Mouse (Mus musculus): ENCODE results near the gene Map2k6.
A peak's percentile ranks its signal among the peaks of the same experiment; 100 is the strongest.

Gene Map2k6

GRCm38 (mm10) chr11:110453445-110454154 is 54.7 kb downstream of the Map2k6 start:
- no peak for DNase-seq (ENCODE audit: low read depth)

- DNase-seq (ENCODE audit: low read depth), result no peak
Measured at GRCm38 (mm10) chr11:110457441-110457912, 58.6 kb downstream of the Map2k6 start.

- no peak for DNase-seq (ENCODE audit: low read depth)
Measured at GRCm38 (mm10) chr11:110460480-110460879, 61.6 kb downstream of the Map2k6 start.

GRCm38 (mm10) chr11:110461560-110462331 is 62.8 kb downstream of the Map2k6 start:
- no peak for DNase-seq (ENCODE audit: low read depth)

- peak; percentile 63 for DNase-seq (ENCODE audit: low read depth)
Measured at GRCm38 (mm10) chr11:110462975-110463578, 64.2 kb downstream of the Map2k6 start.

GRCm38 (mm10) chr11:110463801-110464200 is 64.9 kb downstream of the Map2k6 start:
- DNase-seq (ENCODE audit: low read depth), result no peak

- DNase-seq (ENCODE audit: low read depth), result no peak
Measured at GRCm38 (mm10) chr11:110469054-110469453, 70.1 kb downstream of the Map2k6 start.

GRCm38 (mm10) chr11:110470561-110471273 is 71.8 kb downstream of the Map2k6 start:
- no peak for DNase-seq (ENCODE audit: low read depth)

- DNase-seq (ENCODE audit: low read depth), result no peak
Measured at GRCm38 (mm10) chr11:110471362-110471761, 72.4 kb downstream of the Map2k6 start.

- no peak for DNase-seq (ENCODE audit: low read depth)
Measured at GRCm38 (mm10) chr11:110472078-110472477, 73.2 kb downstream of the Map2k6 start.

- no peak for DNase-seq (ENCODE audit: low read depth)
Measured at GRCm38 (mm10) chr11:110473495-110473894, 74.6 kb downstream of the Map2k6 start.

GRCm38 (mm10) chr11:110476361-110477151 is 77.6 kb downstream of the Map2k6 start:
- no peak for DNase-seq (ENCODE audit: low read depth)

- DNase-seq (ENCODE audit: low read depth), result no peak
Measured at GRCm38 (mm10) chr11:110477961-110478869, 79.3 kb downstream of the Map2k6 start.

GRCm38 (mm10) chr11:110478978-110479384 is 80.1 kb downstream of the Map2k6 start:
- DNase-seq (ENCODE audit: low read depth), result no peak

GRCm38 (mm10) chr11:110481406-110481805 is 82.5 kb downstream of the Map2k6 start:
- DNase-seq (ENCODE audit: low read depth), result no peak

- no peak for DNase-seq (ENCODE audit: low read depth)
Measured at GRCm38 (mm10) chr11:110482176-110482575, 83.3 kb downstream of the Map2k6 start.

- DNase-seq (ENCODE audit: low read depth), result no peak
Measured at GRCm38 (mm10) chr11:110482649-110483048, 83.7 kb downstream of the Map2k6 start.

GRCm38 (mm10) chr11:110483165-110483564 is 84.2 kb downstream of the Map2k6 start:
- DNase-seq (ENCODE audit: low read depth), result peak; percentile 63

GRCm38 (mm10) chr11:110484426-110484825 is 85.5 kb downstream of the Map2k6 start:
- DNase-seq (ENCODE audit: low read depth), result no peak

GRCm38 (mm10) chr11:110485081-110485480 is 86.2 kb downstream of the Map2k6 start:
- DNase-seq (ENCODE audit: low read depth), result no peak

Measured in c-Kit-positive CD71-positive TER-119-negative erythroid progenitor cells, embryonic 14.5 days (primary cell).